Mouse (Mus musculus) hindbrain, embryonic 15.5 days (tissue): ENCODE data around the gene Ddo. TPM values are rescaled to one million over a fixed set of nuclear protein-coding genes. Genes with fewer than 3 reads are reported as not detected.

Experiments used
- ATAC-seq: fragments of 200-750 bp; cut with Nextera tagmentation; 2 replicates; pipeline ENCODE4 v1.8.0; 2017; ENCODE audit warnings: low read depth, moderate number of reproducible peaks, moderate TSS enrichment; ENCODE audit not compliant: low FRiP score
- H3K27ac ChIP-seq: fragments of 300-500 bp; sonication (generic); replicated peaks from 2 replicates; pipeline ENCODE4 v1.5.1; 2015; ENCODE audit warnings: mild to moderate bottlenecking, inconsistent platforms
- H3K27me3 ChIP-seq: fragments of 300-500 bp; sonication (generic); 2 replicates; pipeline ENCODE4 v1.6.1; 2015; ENCODE audit warnings: control low read depth, inconsistent platforms
- H3K36me3 ChIP-seq: fragments of 300-500 bp; sonication (generic); 2 replicates; pipeline ENCODE4 v1.6.1; 2015; ENCODE audit warnings: control low read depth, inconsistent platforms
- H3K4me1 ChIP-seq: fragments of 300-500 bp; sonication (generic); replicated peaks from 2 replicates; pipeline ENCODE4 v1.6.1; 2015; ENCODE audit warnings: control low read depth, inconsistent platforms
- H3K4me2 ChIP-seq: fragments of 300-500 bp; sonication (generic); 2 replicates; pipeline ENCODE4 v1.6.1; 2015; ENCODE audit warnings: moderate library complexity, mild to moderate bottlenecking, inconsistent platforms
- H3K4me3 ChIP-seq: fragments of 300-500 bp; sonication (generic); 2 replicates; pipeline ENCODE4 v1.5.1; 2015; ENCODE audit warnings: mild to moderate bottlenecking, inconsistent platforms
- H3K9ac ChIP-seq: fragments of 300-500 bp; sonication (generic); 2 replicates; pipeline ENCODE4 v1.6.1; 2015; ENCODE audit warnings: inconsistent platforms
- H3K9me3 ChIP-seq: fragments of 300-500 bp; sonication (generic); 2 replicates; pipeline ENCODE4 v1.6.1; 2016; ENCODE audit warnings: control low read depth, inconsistent platforms
- WGBS: fragments of 180-500 bp; shearing (Covaris S2); methylation state at CpG from one replicate; pipeline ENCODE4 v1.1.7; 2015; 5-methylcytosine and 5-hydroxymethylcytosine counted together
- polyA plus RNA-seq: library from polyadenylated mRNA; unstranded; fragments of >200 nt; fragmentation: Nextera tagmentation; extraction: Ambion mirVana; gene quantifications from 2 replicates; pipeline ENCODE4 v1.2.1, GENCODE M21; 2015

Gene Ddo
- polyA plus RNA-seq, 1 experiment from 2014 or later: 1.6 TPM

- H3K4me2 ChIP-seq: no peak overlapping the region
- H3K27me3 ChIP-seq: no peaks in the 10 kb centered on the region; the same call in 1 of the 2 replicates
- peaks cover 15% of the 10 kb centered on the region; the same call in 1 of the 2 replicates for H3K4me1 ChIP-seq
- H3K27ac ChIP-seq: no peak overlapping the region
- no peak overlapping the region for H3K9ac ChIP-seq
- H3K4me3 ChIP-seq: no peak overlapping the region
- no peak for ATAC-seq
- H3K9me3 ChIP-seq: no peaks in the 10 kb centered on the region
- WGBS: 37% methylated on average over 7 of the region's 7 CpGs
- H3K36me3 ChIP-seq: no peaks in the 10 kb centered on the region
Measured at GRCm38 (mm10) chr10:40638276-40638675, 8.5 kb downstream of the Ddo start.

- H3K9me3 ChIP-seq: no peaks in the 10 kb centered on the region
- no peaks in the 10 kb centered on the region; the same call in 1 of the 2 replicates for H3K27me3 ChIP-seq
- H3K4me3 ChIP-seq: no peak overlapping the region
- H3K27ac ChIP-seq: peak overlapping the region; percentile 44; the same call in 1 of the 2 replicates
- no peak overlapping the region for H3K4me2 ChIP-seq
- WGBS: 42% methylated on average over 26 of the region's 26 CpGs
- peak; percentile 68 for ATAC-seq
- no peak overlapping the region for H3K9ac ChIP-seq
- H3K4me1 ChIP-seq: peaks cover 15% of the 10 kb centered on the region; the same call in 1 of the 2 replicates
- H3K36me3 ChIP-seq: no peaks in the 10 kb centered on the region
Measured at GRCm38 (mm10) chr10:40638823-40639819, 9.3 kb downstream of the Ddo start.

- H3K4me1 ChIP-seq: peaks cover 15% of the 10 kb centered on the region; the same call in 1 of the 2 replicates
- H3K9ac ChIP-seq: no peak overlapping the region
- no peaks in the 10 kb centered on the region for H3K9me3 ChIP-seq
- H3K4me2 ChIP-seq: no peak overlapping the region
- WGBS: 90% methylated on average over 4 of the region's 4 CpGs
- H3K4me3 ChIP-seq: no peak overlapping the region
- ATAC-seq: no peak
- H3K36me3 ChIP-seq: no peaks in the 10 kb centered on the region
- H3K27me3 ChIP-seq: no peaks in the 10 kb centered on the region; the same call in 1 of the 2 replicates
- H3K27ac ChIP-seq: no peak overlapping the region
Measured at GRCm38 (mm10) chr10:40640406-40640805, 10.6 kb downstream of the Ddo start.

- Histone ChIP-seq H3K4me1 (peaks cover 15% of the 10 kb centered on the region; the same call in 1 of the 2 replicates), H3K9me3 (no peaks in the 10 kb centered on the region), H3K27ac (no peak overlapping the region), H3K4me2 (no peak overlapping the region), H3K36me3 (no peaks in the 10 kb centered on the region), H3K4me3 (no peak overlapping the region), H3K9ac (no peak overlapping the region), H3K27me3 (no peaks in the 10 kb centered on the region; the same call in 1 of the 2 replicates)
- ATAC-seq: no peak
- WGBS: 97% methylated on average over 7 of the region's 7 CpGs
Measured at GRCm38 (mm10) chr10:40641901-40642300, 12.1 kb downstream of the Ddo start.

GRCm38 (mm10) chr10:40643126-40643525 is 13.3 kb downstream of the Ddo start:
- Histone ChIP-seq H3K9me3 (no peaks in the 10 kb centered on the region), H3K27me3 (no peaks in the 10 kb centered on the region; the same call in 1 of the 2 replicates), H3K4me3 (no peak overlapping the region), H3K36me3 (no peaks in the 10 kb centered on the region), H3K4me2 (no peak overlapping the region), H3K9ac (no peak overlapping the region), H3K4me1 (peaks cover 15% of the 10 kb centered on the region; the same call in 1 of the 2 replicates), H3K27ac (no peak overlapping the region)
- no peak for ATAC-seq
- 90% methylated on average over 5 of the region's 5 CpGs for WGBS

- WGBS: 79% methylated on average over 9 of the region's 9 CpGs
- no peak overlapping the region for H3K9ac ChIP-seq
- no peaks in the 10 kb centered on the region for H3K9me3 ChIP-seq
- no peak overlapping the region for H3K4me2 ChIP-seq
- 0 out of 2 replicates have a peak, but pooled peaks cover 3% of the 10 kb centered on the region for H3K4me1 ChIP-seq
- ATAC-seq: no peak
- H3K4me3 ChIP-seq: no peak overlapping the region
- no peaks in the 10 kb centered on the region for H3K36me3 ChIP-seq
- H3K27me3 ChIP-seq: no peaks in the 10 kb centered on the region; the same call in 1 of the 2 replicates
- H3K27ac ChIP-seq: no peak overlapping the region
Measured at GRCm38 (mm10) chr10:40644456-40644855, 14.6 kb downstream of the Ddo start.

GRCm38 (mm10) chr10:40645346-40645745 is 15.5 kb downstream of the Ddo start:
- no peaks in the 10 kb centered on the region for H3K36me3 ChIP-seq
- H3K4me1 ChIP-seq: no peaks in the 10 kb centered on the region
- H3K9me3 ChIP-seq: no peaks in the 10 kb centered on the region
- no peak overlapping the region for H3K4me3 ChIP-seq
- no peak overlapping the region for H3K9ac ChIP-seq
- no peak overlapping the region for H3K4me2 ChIP-seq
- H3K27ac ChIP-seq: no peak overlapping the region
- H3K27me3 ChIP-seq: no peaks in the 10 kb centered on the region
- no peak for ATAC-seq
- WGBS: 89% methylated on average over 1 of the region's 1 CpGs

GRCm38 (mm10) chr10:40648776-40649175 is 19.0 kb downstream of the Ddo start:
- H3K4me1 ChIP-seq: no peaks in the 10 kb centered on the region; the same call in 1 of the 2 replicates
- no peaks in the 10 kb centered on the region for H3K36me3 ChIP-seq
- H3K27ac ChIP-seq: no peak overlapping the region
- WGBS: 79% methylated on average over 12 of the region's 12 CpGs
- no peak for ATAC-seq
- no peaks in the 10 kb centered on the region for H3K27me3 ChIP-seq
- H3K9ac ChIP-seq: no peak overlapping the region
- no peaks in the 10 kb centered on the region for H3K9me3 ChIP-seq
- no peak overlapping the region for H3K4me2 ChIP-seq
- no peak overlapping the region for H3K4me3 ChIP-seq

GRCm38 (mm10) chr10:40649634-40650033 is 19.8 kb downstream of the Ddo start:
- Histone ChIP-seq H3K9me3 (no peaks in the 10 kb centered on the region), H3K4me3 (no peak overlapping the region), H3K4me1 (no peaks in the 10 kb centered on the region; the same call in 1 of the 2 replicates), H3K4me2 (no peak overlapping the region), H3K27me3 (no peaks in the 10 kb centered on the region), H3K36me3 (no peaks in the 10 kb centered on the region), H3K9ac (no peak overlapping the region), H3K27ac (no peak overlapping the region)
- 30% methylated on average over 4 of the region's 4 CpGs for WGBS
- no peak for ATAC-seq

GRCm38 (mm10) chr10:40651676-40652075 is 21.9 kb downstream of the Ddo start:
- no peak for ATAC-seq
- Histone ChIP-seq H3K27me3 (no peaks in the 10 kb centered on the region), H3K4me3 (no peak overlapping the region), H3K4me1 (no peaks in the 10 kb centered on the region; the same call in 1 of the 2 replicates), H3K4me2 (no peak overlapping the region), H3K9ac (no peak overlapping the region), H3K9me3 (no peaks in the 10 kb centered on the region), H3K36me3 (no peaks in the 10 kb centered on the region), H3K27ac (no peak overlapping the region)
- 57% methylated on average over 2 of the region's 2 CpGs for WGBS

- Histone ChIP-seq H3K4me2 (no peak overlapping the region), H3K27ac (no peak overlapping the region), H3K27me3 (no peaks in the 10 kb centered on the region), H3K4me3 (no peak overlapping the region), H3K9ac (no peak overlapping the region), H3K4me1 (no peaks in the 10 kb centered on the region), H3K36me3 (no peaks in the 10 kb centered on the region), H3K9me3 (no peaks in the 10 kb centered on the region)
- 92% methylated on average over 3 of the region's 3 CpGs for WGBS
- no peak for ATAC-seq
Measured at GRCm38 (mm10) chr10:40665270-40665669, 35.5 kb downstream of the Ddo start.

- no peak for ATAC-seq
- Histone ChIP-seq H3K9ac (no peak overlapping the region), H3K4me1 (no peaks in the 10 kb centered on the region), H3K27me3 (no peaks in the 10 kb centered on the region), H3K36me3 (no peaks in the 10 kb centered on the region), H3K4me3 (no peak overlapping the region), H3K27ac (no peak overlapping the region), H3K9me3 (no peaks in the 10 kb centered on the region), H3K4me2 (no peak overlapping the region)
- 83% methylated on average over 1 of the region's 1 CpGs for WGBS
Measured at GRCm38 (mm10) chr10:40666943-40667342, 37.1 kb downstream of the Ddo start.
